Mouse (Mus musculus) embryonic fibroblast, embryonic 13.5 days (primary cell): ENCODE data around the gene Cadm4.

Experiments
- CTCF ChIP-seq: IDR thresholded peaks from 2 replicates; pipeline ENCODE4 v1.5.1; 2011; ENCODE audit warnings: mild to moderate bottlenecking, control low read depth, low read length, moderate library complexity, borderline replicate concordance; ENCODE audit not compliant: insufficient read depth
- POLR2A ChIP-seq: IDR thresholded peaks from 2 replicates; pipeline ENCODE4 v1.6.1; 2011; ENCODE audit warnings: low read depth, mild to moderate bottlenecking, control low read depth, low read length, moderate library complexity

- no peak for TF ChIP-seq CTCF
- no peak for TF ChIP-seq POLR2A
Observed at GRCm38 (mm10) chr7:24439191-24439590, 42.6 kb upstream of the Cadm4 start.
